Mouse (Mus musculus): ENCODE measurements around the gene Rce1.

DNA sequence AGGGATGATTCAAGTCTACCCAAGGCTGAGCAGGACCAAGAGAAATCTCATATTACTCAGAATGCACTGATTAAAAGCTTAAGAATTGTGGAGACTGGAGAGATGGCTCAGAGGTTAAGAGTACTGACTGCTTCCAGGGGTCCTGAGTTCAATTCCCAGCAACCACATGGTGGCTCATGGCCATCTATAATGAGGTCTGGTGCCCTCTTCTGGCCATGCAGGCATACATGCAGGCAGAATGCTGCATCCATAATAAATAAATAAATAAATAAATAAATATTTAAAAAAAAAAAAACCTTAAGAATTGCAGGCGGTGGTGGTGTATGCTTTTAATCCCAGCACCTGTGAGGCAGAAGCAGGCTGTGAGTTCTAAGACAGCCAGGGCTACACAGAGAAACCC lies 52.2 kb downstream of the Rce1 start:
- TF ChIP-seq POLR2A (IDR thresholded peaks at IDR 0.05; ENCODE audit: borderline replicate concordance, control insufficient read depth, low read depth, low read length) (no peak), CTCF (IDR thresholded peaks at IDR 0.05; ENCODE audit: control insufficient read depth, insufficient read depth, low read length) (0 out of 2 replicates have a peak, but pooled peaks have one; percentile 22)

Data from bone marrow, adult 2 months (tissue).